Mouse (Mus musculus) heart, adult 2 months (tissue): ENCODE measurements around the gene Rapgef3. TPM values are rescaled to one million over a fixed set of nuclear protein-coding genes. Genes with fewer than 3 reads are reported as not detected.

Experiments
- DNase-seq, 2 experiments: peaks; one replicate each; pipeline ENCODE4 v3.0.0; 2021
- H3K27ac ChIP-seq: fragments of 200-600 bp; 2 replicates; pipeline ENCODE4 v1.8.1; 2022
- H3K27me3 ChIP-seq: fragments of 200-500 bp; 2 replicates; pipeline ENCODE4 v1.6.1; 2012; ENCODE audit warnings: mild to moderate bottlenecking, low read length, inconsistent platforms, mixed read lengths; ENCODE audit not compliant: control insufficient read depth, insufficient read depth
- H3K36me3 ChIP-seq: fragments of 200-500 bp; 2 replicates; pipeline ENCODE4 v1.6.1; 2012; ENCODE audit warnings: low read length, inconsistent platforms; ENCODE audit not compliant: control insufficient read depth, insufficient read depth
- H3K4me1 ChIP-seq: fragments of 200-500 bp; 2 replicates; pipeline ENCODE4 v1.6.1; 2011; ENCODE audit warnings: low read length; ENCODE audit not compliant: control insufficient read depth, insufficient read depth
- H3K4me3 ChIP-seq: fragments of 200-600 bp; 2 replicates; pipeline ENCODE4 v1.8.1; 2022
- H3K79me2 ChIP-seq: fragments of 200-500 bp; replicated peaks from 2 replicates; pipeline ENCODE4 v1.6.1; 2012; ENCODE audit warnings: mild to moderate bottlenecking, inconsistent platforms, low read length, moderate library complexity, mixed read lengths; ENCODE audit not compliant: control insufficient read depth, insufficient read depth
- H3K9ac ChIP-seq: fragments of 200-500 bp; 2 replicates; pipeline ENCODE4 v1.6.1; 2012; ENCODE audit warnings: low read depth, mild to moderate bottlenecking, control low read depth, inconsistent platforms, low read length, mixed read lengths
- CTCF ChIP-seq: fragments of 200-600 bp; IDR thresholded peaks from 2 replicates; pipeline ENCODE4 v1.8.1; 2022; ENCODE audit warnings: antibody characterized with exemption, mild to moderate bottlenecking, moderate library complexity
- EP300 ChIP-seq: fragments of 200-500 bp; IDR thresholded peaks from 2 replicates; pipeline ENCODE4 v1.6.1; 2011; ENCODE audit warnings: low read depth, low read length, control low read depth; ENCODE audit not compliant: insufficient read depth
- POLR2A ChIP-seq: fragments of 200-500 bp; IDR thresholded peaks from 2 replicates; pipeline ENCODE4 v1.6.1; 2011; ENCODE audit warnings: mild to moderate bottlenecking, low read depth, low read length, control low read depth; ENCODE audit not compliant: insufficient read depth
- WGBS: fragments of 180-500 bp; shearing (Covaris S2); methylation state at CpG from one replicate; pipeline ENCODE4 v1.1.7; 2018; 5-methylcytosine and 5-hydroxymethylcytosine counted together
- intact Hi-C: fragments of 180-260 bp; cut with DNase I; formaldehyde crosslinking; loops from one replicate; pipeline ENCODE4 v1.15.1; 2025
- polyA plus RNA-seq: library from polyadenylated mRNA; depleted of rRNA; stranded (reverse); fragments of >200 nt; gene quantifications from 2 replicates; pipeline ENCODE4 v1.2.3, GENCODE M21; 2012
- total RNA-seq, 2 experiments: library from RNA; stranded (reverse); gene quantifications; 2 replicates each; pipeline ENCODE4 v1.2.3; 2021

Rapgef3 gene
- total and polyA plus RNA-seq, 3 experiments = 21.5 to 44.4 (median 27.9) TPM

DNA sequence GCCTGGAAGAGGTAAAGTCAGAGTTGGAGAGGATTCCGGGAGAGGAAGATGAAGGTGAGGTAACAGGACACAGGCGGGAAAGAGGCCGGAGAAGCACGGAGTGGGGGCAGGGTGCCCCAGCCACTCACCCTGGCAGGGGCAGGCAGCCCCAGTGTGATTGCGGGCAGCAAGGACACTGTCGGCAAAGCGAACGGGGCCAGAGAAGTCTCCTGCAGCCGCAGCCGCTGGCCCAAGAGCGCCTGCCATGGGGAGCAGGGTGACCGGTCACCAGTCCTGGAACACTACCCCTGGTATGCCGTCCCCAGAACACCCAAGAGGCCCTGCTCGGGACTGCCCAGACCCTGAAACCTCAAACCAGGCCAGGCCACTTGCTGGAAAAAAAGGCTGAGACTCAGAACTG, 40.8 kb upstream of the Rapgef3 start:
- Histone ChIP-seq H3K27me3 (no peaks in the 10 kb centered on the region), H3K27ac (no peak overlapping the region), H3K4me3 (no peak overlapping the region), H3K9ac (no peak overlapping the region), H3K79me2 (peaks cover 6% of the 10 kb centered on the region), H3K4me1 (peaks cover 26% of the 10 kb centered on the region), H3K36me3 (peaks cover 9% of the 10 kb centered on the region)
- TF ChIP-seq POLR2A = no peak
- TF ChIP-seq CTCF = no peak
- TF ChIP-seq EP300 = no peak
- DNase-seq = no peak
- 90% methylated on average over 14 of the region's 14 CpGs for WGBS
- intact Hi-C loops = no loop called here

DNA sequence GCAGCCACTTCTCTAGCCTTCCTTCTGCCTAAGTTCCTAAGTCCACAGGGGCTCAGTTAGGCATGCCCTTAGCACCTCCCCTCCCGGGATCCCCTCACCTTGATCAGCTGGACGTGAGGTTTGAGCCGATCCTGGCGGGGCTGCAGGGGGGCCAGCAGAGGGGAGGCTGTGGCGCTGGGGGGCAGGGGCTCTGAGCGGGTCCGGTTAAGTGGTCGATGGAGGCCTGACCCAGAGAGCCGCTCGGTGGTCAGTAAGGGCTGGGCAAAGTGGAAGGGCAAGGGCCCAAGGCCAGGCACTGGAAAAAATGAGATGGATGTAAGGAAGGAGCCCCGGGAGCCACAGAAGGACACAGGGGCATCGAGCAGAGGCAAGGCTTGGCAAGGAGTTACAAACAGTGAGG, 40.1 kb upstream of the Rapgef3 start:
- intact Hi-C loops = loop anchor here (2.0 kb wide), 1 partner anchor 17 kb away; no protein-coding TSS in a partner anchor
- WGBS = 82% methylated on average over 12 of the region's 12 CpGs

DNA sequence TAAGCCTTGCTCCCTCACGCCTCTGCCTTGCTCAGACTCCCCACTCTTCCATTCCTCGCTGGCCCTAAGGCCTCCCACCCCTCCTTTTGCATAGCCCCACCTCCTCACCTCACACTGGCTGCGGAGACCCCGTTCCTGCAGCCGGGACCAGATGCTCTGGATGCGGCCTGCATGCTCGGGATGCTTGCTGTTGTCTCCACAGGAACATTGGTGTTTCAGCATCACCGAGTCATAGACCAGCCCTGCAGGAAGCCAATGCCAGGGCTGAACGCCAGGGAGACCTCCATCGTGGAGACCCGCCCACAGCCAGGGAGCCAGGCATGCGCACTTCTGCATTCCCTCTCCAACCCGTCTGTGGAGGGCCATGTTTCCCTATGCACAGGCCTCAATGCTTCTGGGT, 34.8 kb upstream of the Rapgef3 start:
- DNase-seq = peak in 1 of 2 experiments; percentile 5
- H3K79me2 ChIP-seq = no peaks in the 10 kb centered on the region
- H3K36me3 ChIP-seq = no peaks in the 10 kb centered on the region
- TF ChIP-seq CTCF (no peak), POLR2A (no peak), EP300 (no peak)
- H3K9ac ChIP-seq = no peak overlapping the region
- intact Hi-C loops = no loop called here
- H3K27ac ChIP-seq = no peak overlapping the region
- H3K4me3 ChIP-seq = no peak overlapping the region
- 63% methylated on average over 13 of the region's 13 CpGs for WGBS
- no peaks in the 10 kb centered on the region for H3K27me3 ChIP-seq
- no peaks in the 10 kb centered on the region for H3K4me1 ChIP-seq

More for the DNA sequence above, 40.1 kb upstream of the Rapgef3 start:
- no peak for DNase-seq
- no peak overlapping the region for H3K27ac ChIP-seq
- TF ChIP-seq EP300 = no peak
- TF ChIP-seq POLR2A = no peak
- no peak for TF ChIP-seq CTCF
- H3K9ac ChIP-seq = no peak overlapping the region
- no peaks in the 10 kb centered on the region for H3K27me3 ChIP-seq
- peaks cover 19% of the 10 kb centered on the region for H3K4me1 ChIP-seq
- peaks cover 6% of the 10 kb centered on the region for H3K79me2 ChIP-seq
- no peak overlapping the region for H3K4me3 ChIP-seq
- peaks cover 4% of the 10 kb centered on the region; the same call in 1 of the 2 replicates for H3K36me3 ChIP-seq

DNA sequence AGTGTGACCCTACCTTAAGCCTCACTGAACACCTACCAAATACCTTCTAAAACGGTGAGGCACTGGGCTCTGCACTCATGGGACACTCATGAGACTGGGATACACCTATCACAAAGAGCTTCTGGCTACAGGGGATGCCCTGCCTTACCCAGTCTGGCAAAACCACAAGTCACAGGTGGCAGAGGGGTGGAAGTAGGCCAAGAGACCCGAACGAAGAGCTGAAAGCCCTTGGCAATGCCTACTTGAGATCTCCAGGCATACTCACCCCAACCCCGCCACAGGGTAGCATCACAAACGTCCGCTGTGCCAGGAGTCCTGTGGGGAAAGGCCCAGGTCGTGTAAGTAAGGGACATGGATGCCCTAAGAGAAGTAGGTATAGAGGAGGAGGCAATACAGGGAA, 34.0 kb upstream of the Rapgef3 start:
- Histone ChIP-seq H3K36me3 (no peaks in the 10 kb centered on the region), H3K27ac (no peak overlapping the region)
- 78% methylated on average over 7 of the region's 7 CpGs for WGBS

DNA sequence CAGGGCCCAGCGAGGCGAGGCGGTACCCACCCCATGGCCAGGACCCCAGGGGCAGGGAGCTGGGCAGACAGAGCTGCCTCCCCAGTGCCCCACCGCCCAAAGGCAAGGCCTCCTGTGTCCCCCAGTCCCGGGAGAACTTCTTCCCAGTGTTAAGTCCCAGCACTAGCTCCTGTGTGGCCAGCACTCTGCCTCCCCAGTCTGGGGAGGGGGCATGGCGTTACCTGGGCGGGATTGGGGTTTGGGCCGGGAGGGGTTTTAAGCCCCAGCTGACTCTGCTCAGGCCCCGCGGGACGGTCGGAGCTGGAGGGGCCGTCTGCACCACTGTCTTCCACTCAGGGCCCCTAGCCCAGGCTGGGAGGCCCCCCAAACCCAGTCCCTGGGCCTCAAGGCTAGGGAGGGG, 33.1 kb upstream of the Rapgef3 start:
- Histone ChIP-seq H3K4me1 (no peaks in the 10 kb centered on the region), H3K27ac (no peak overlapping the region), H3K27me3 (no peaks in the 10 kb centered on the region), H3K9ac (no peak overlapping the region), H3K36me3 (no peaks in the 10 kb centered on the region), H3K79me2 (no peaks in the 10 kb centered on the region), H3K4me3 (no peak overlapping the region)
- TF ChIP-seq POLR2A = no peak
- no peak for TF ChIP-seq EP300
- intact Hi-C loops = no loop called here
- DNase-seq = no peak
- 87% methylated on average over 13 of the region's 13 CpGs for WGBS

More for the DNA sequence above, 34.0 kb upstream of the Rapgef3 start:
- Histone ChIP-seq H3K79me2 (no peaks in the 10 kb centered on the region), H3K9ac (no peak overlapping the region), H3K27me3 (no peaks in the 10 kb centered on the region), H3K4me1 (no peaks in the 10 kb centered on the region), H3K4me3 (no peak overlapping the region)
- intact Hi-C loops = no loop called here
- DNase-seq = no peak
- TF ChIP-seq CTCF = no peak
- no peak for TF ChIP-seq EP300
- TF ChIP-seq POLR2A = no peak

DNA sequence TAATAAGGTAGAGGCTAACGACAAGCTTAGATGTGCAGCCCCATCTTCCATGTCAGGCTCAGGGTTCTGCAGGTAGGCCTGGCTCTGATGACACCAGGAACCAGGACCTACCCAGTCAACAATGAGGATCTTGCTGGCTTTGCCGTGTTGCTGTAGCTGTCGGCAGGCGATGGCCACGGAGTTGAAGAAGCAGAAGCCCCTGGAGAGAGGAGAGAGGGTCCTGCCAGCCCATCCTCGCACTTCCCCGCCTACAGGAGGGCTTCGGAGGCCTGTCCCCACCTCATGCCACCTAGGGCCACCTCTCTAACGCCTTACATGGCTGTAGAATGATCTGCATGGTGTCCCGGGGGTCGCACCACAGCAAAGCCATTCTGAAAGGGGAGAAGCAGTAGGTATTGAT, 31.7 kb upstream of the Rapgef3 start:
- TF ChIP-seq EP300 = no peak
- TF ChIP-seq POLR2A = no peak
- TF ChIP-seq CTCF = no peak
- H3K36me3 ChIP-seq = no peaks in the 10 kb centered on the region
- no peak overlapping the region for H3K9ac ChIP-seq
- no peak overlapping the region for H3K27ac ChIP-seq
- DNase-seq = no peak
- 78% methylated on average over 10 of the region's 11 CpGs for WGBS
- intact Hi-C loops = no loop called here
- no peak overlapping the region for H3K4me3 ChIP-seq
- H3K27me3 ChIP-seq = no peaks in the 10 kb centered on the region
- no peaks in the 10 kb centered on the region for H3K79me2 ChIP-seq
- H3K4me1 ChIP-seq = no peaks in the 10 kb centered on the region
